Mouse (Mus musculus) hindbrain, embryonic 13.5 days (tissue): ENCODE measurements around the gene Olfr331. TPM values are rescaled to one million over a fixed set of nuclear protein-coding genes. Genes with fewer than 3 reads are reported as not detected.
"Not testable (repeated sequence)": the region's sequence is repeated elsewhere in the genome, so short reads cannot be mapped to it uniquely, and the experiment has no call there.

Source experiments
- ATAC-seq: fragments of 200-750 bp; cut with Nextera tagmentation; 2 replicates; pipeline ENCODE4 v1.8.0; 2017; ENCODE audit warnings: moderate TSS enrichment; ENCODE audit not compliant: low FRiP score
- H3K27ac ChIP-seq: fragments of 300-500 bp; sonication (generic); 2 replicates; pipeline ENCODE4 v1.5.1; 2015; ENCODE audit warnings: inconsistent platforms, mild to moderate bottlenecking, moderate library complexity
- H3K27me3 ChIP-seq: fragments of 300-500 bp; sonication (generic); 2 replicates; pipeline ENCODE4 v1.6.1; 2015; ENCODE audit warnings: mild to moderate bottlenecking, inconsistent platforms
- H3K36me3 ChIP-seq: fragments of 300-500 bp; sonication (generic); 2 replicates; pipeline ENCODE4 v1.6.1; 2015; ENCODE audit warnings: mild to moderate bottlenecking, inconsistent platforms
- H3K4me1 ChIP-seq: fragments of 300-500 bp; sonication (generic); replicated peaks from 2 replicates; pipeline ENCODE4 v1.6.1; 2015; ENCODE audit warnings: inconsistent platforms
- H3K4me2 ChIP-seq: fragments of 300-500 bp; sonication (generic); 2 replicates; pipeline ENCODE4 v1.6.1; 2015; ENCODE audit warnings: inconsistent platforms, mild to moderate bottlenecking, moderate library complexity
- H3K4me3 ChIP-seq: fragments of 300-500 bp; sonication (generic); 2 replicates; pipeline ENCODE4 v1.5.1; 2015; ENCODE audit warnings: mild to moderate bottlenecking, inconsistent platforms
- H3K9ac ChIP-seq: fragments of 300-500 bp; sonication (generic); 2 replicates; pipeline ENCODE4 v1.6.1; 2015; ENCODE audit warnings: mild to moderate bottlenecking, inconsistent platforms
- H3K9me3 ChIP-seq: fragments of 300-500 bp; sonication (generic); 2 replicates; pipeline ENCODE4 v1.6.1; 2016; ENCODE audit warnings: inconsistent platforms
- WGBS: fragments of 180-500 bp; shearing (Covaris S2); methylation state at CpG from one replicate; pipeline ENCODE4 v1.1.7; 2015; 5-methylcytosine and 5-hydroxymethylcytosine counted together
- polyA plus RNA-seq: library from polyadenylated mRNA; unstranded; fragments of >200 nt; fragmentation: Nextera tagmentation; extraction: Ambion mirVana; gene quantifications from 2 replicates; pipeline ENCODE4 v1.2.1, GENCODE M21; 2015

Olfr331 gene
- not detected in 2 replicates for polyA plus RNA-seq

DNA sequence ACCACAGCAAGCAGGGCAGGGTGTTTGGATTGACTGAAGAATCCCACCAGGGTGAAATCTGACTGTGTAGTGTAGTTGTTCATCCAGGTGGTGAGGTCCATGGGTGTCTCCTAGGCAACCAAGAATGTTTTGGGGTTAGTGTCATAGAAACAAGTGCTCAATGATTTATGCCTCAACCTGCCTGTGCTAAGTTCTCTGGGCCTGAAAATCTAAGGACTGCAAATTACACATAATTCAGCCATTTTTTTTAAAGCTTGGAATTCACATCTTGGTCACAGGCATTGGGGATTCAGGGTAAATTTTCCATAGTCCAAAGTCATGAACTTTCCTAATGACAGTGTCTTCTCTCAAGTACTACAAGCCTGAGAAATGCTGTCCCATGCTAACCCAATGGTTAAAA is at the start of gene Olfr331:
Gene Olfr331, minus strand, starts transcription at position 101 of the 400 bp plus-strand sequence.
- ATAC-seq, H3K9me3 ChIP-seq, H3K9ac ChIP-seq, H3K4me1 ChIP-seq, H3K4me2 ChIP-seq, H3K36me3 ChIP-seq, H3K27ac ChIP-seq, H3K4me3 ChIP-seq, H3K27me3 ChIP-seq: not testable (repeated sequence)

DNA sequence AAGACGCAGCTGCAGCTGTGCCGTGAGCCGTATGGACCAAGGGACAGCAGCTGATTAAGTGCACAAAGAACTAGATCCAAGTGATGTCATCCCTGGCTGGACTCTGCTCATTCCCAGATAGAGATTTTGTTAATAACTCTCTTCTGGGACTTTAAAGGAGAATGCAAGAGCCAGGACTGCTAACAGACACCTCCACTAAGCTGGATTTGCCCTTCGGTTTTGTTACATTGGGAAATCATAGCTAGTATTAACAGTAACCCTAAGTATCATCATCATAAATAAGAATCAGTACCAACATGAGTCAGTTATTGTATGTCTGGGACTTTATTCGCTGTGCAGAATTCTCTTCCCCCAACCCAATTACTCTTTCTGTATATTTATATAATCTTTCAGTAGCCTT is 44.0 kb upstream of the Olfr331 start, which contains the start of gene Olfr329-ps:
Gene Olfr329-ps, minus strand, starts transcription at position 101 of the 400 bp plus-strand sequence.
- Histone ChIP-seq H3K4me2 (no peak within 1 kb of the TSS), H3K27ac (no peak within 1 kb of the TSS), H3K9ac (no peak within 1 kb of the TSS), H3K9me3 (no peaks in the 10 kb centered on the region), H3K4me1 (no peaks in the 10 kb centered on the region), H3K36me3 (no peaks in the 10 kb centered on the region), H3K4me3 (no peak within 1 kb of the TSS), H3K27me3 (no peaks in the 10 kb centered on the region)
- WGBS: 89% methylated on average over 5 of the region's 5 CpGs
- no peak for ATAC-seq

DNA sequence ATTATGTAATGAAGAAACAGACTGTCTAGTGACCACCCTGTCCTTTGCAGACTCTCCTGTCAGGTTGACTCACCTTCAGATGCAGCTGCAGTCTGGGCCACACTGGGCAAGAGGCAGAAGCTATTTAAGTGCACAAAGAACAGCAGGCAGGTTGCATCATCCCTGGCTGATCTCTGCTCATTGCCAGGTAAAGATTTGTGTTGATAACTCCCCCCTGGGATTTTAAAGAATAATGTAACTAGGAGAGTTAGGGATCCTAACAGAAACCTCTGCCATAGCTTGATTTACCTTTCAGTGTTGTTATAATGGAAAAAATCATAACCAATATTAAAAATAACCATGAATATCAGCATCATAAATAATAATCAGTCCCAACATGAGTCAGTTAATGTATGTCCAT is 32.4 kb upstream of the Olfr331 start, which contains the start of gene Olfr330:
Gene Olfr330, minus strand, starts transcription at position 101 of the 400 bp plus-strand sequence.
- not testable (repeated sequence) for H3K27ac ChIP-seq

DNA sequence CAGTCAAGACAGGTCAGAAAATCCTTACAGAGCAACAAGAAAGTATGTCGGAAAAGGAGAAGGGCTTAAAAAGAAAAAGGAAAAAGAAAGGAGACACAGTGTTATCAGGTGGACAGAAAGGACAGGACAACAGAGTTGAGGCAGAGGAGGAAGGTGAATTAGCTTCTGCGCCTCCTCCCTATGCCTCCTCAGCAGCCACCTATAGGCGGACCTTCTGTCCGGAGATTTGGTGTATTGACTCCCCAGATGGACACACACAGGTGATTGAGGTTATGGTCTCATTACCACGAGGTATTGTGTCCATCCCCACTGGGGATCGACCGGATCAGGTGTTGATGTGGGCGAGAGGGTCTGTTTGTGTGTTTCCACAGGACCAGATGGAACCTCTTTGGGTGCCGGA is 17.4 kb upstream of the Olfr331 start:
- not testable (repeated sequence) for H3K27me3 ChIP-seq, H3K9me3 ChIP-seq, H3K4me1 ChIP-seq, H3K9ac ChIP-seq, H3K4me2 ChIP-seq, ATAC-seq, H3K27ac ChIP-seq, H3K4me3 ChIP-seq, H3K36me3 ChIP-seq
- 94% methylated on average over 7 of the region's 9 CpGs for WGBS

More for the DNA sequence above, 32.4 kb upstream of the Olfr331 start, which contains the start of gene Olfr330:
- H3K36me3 ChIP-seq, H3K27me3 ChIP-seq, ATAC-seq, H3K4me2 ChIP-seq, H3K4me3 ChIP-seq, H3K9me3 ChIP-seq, H3K4me1 ChIP-seq, H3K9ac ChIP-seq: not testable (repeated sequence)

DNA sequence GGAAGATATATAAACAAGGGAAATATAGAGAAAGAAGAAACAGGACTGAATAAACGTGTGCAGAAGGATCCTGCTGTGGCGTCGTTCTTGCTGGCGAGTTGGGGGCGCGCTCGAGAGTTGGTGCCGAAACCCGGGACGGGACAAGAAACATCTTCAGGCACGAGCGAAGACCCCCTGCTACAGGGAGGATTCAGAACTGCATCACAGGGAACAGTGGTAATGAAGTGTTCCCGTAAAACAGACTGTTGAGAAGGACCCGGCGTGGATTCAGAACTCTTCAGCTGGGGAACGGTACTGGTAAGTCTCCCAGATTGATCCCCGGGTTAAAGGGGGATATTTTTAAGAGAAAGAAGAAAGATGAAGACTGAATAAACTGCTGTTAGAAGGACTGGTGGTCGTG is 16.5 kb upstream of the Olfr331 start:
- H3K36me3 ChIP-seq, H3K4me1 ChIP-seq, H3K9me3 ChIP-seq, ATAC-seq, H3K27me3 ChIP-seq, H3K9ac ChIP-seq, H3K4me3 ChIP-seq, H3K27ac ChIP-seq, H3K4me2 ChIP-seq: not testable (repeated sequence)
- 91% methylated on average over 18 of the region's 18 CpGs for WGBS

DNA sequence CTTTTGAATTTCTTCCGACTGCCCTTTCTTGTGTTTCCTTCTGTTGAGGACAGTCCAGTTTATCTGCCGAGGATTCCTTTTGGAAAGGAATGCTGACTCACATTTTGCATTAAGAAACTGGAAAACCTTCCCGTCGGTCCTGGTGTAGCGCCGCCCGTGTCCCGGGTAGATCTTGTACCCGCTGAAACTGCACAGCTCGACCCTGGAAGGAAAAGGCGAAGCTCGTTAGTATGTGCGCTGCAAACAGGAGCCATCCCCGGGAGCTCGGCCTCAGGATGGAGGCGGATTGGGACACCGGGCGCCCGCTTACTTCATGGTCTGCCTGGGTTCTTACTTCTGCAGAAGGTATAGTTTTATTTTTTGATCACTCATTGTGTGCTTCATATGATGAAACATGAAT is 6.7 kb upstream of the Olfr331 start:
- not testable (repeated sequence) for H3K9ac ChIP-seq, H3K9me3 ChIP-seq, H3K27me3 ChIP-seq, H3K4me1 ChIP-seq, H3K4me3 ChIP-seq, H3K4me2 ChIP-seq, ATAC-seq, H3K36me3 ChIP-seq, H3K27ac ChIP-seq
- 88% methylated on average over 19 of the region's 19 CpGs for WGBS

DNA sequence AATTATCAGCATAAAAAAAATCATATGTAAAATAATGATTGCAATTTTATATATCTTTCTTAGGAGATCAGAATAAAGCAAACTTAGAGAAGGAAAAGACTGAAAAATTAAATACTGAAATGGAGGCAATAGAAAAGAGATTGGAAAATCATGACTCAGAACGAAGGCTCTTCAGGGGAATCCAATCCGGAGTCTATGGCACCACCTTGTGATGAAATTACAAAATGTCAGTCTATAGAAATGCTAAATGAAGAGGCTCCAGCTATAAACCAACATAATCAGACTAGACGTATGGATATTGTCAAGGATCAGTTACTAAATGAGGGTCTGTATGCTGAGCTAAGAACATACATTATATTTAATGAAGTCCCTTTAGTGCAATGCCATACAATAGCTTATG is 3.1 kb downstream of the Olfr331 start:
- Histone ChIP-seq H3K4me1 (no peaks in the 10 kb centered on the region), H3K4me3 (no peak overlapping the region), H3K9ac (no peak overlapping the region), H3K27ac (no peak overlapping the region), H3K27me3 (no peaks in the 10 kb centered on the region), H3K9me3 (no peaks in the 10 kb centered on the region), H3K36me3 (no peaks in the 10 kb centered on the region), H3K4me2 (no peak overlapping the region)
- 60% methylated on average over 3 of the region's 3 CpGs for WGBS
- ATAC-seq: no peak

DNA sequence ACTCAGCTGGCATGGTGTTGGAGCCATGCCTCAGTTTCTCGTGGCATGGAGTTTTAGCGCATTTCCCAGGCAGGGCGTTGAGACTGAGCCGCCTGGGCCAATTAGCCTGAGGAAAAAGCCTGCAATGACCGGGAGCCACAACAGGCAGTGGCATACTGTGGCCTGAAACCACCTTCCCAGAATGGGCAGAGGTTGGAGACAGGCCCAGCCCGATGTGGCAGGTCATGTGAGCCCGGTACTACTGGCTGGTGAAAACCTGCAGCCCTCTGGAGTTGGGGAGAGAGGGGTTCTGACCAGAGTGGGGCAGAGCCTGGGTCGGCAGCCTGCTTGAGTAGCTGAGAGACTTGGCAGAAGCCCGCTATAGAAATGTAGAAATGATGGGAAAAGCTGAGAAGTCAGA is 3.6 kb downstream of the Olfr331 start:
- Histone ChIP-seq H3K4me1 (no peaks in the 10 kb centered on the region), H3K36me3 (no peaks in the 10 kb centered on the region), H3K27me3 (no peaks in the 10 kb centered on the region), H3K4me2 (no peak overlapping the region), H3K4me3 (no peak overlapping the region), H3K9ac (no peak overlapping the region), H3K9me3 (no peaks in the 10 kb centered on the region), H3K27ac (no peak overlapping the region)
- ATAC-seq: no peak
- WGBS: 87% methylated on average over 9 of the region's 9 CpGs

DNA sequence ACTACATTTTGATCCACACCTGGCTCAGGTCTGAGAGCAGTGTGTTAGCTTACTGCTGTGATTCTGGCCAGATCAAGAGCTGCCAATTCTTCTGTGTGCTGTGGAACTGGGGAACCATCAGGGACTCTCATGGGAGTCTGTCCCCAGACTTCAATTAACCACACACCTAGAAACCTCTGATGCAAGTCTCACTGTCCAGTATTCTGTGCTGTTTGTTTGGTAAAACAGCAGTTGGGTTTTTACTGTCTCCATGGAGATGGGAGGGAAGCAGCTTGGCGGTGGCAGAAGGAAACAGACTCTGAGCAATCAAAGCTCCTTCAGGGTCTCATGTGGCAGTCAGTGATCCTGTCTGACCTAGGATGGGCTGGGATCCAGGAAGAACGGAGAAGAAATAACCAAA is 9.9 kb downstream of the Olfr331 start, which contains the start of gene Olfr332:
Gene Olfr332, minus strand, starts transcription at position 101 of the 400 bp plus-strand sequence.
- Histone ChIP-seq H3K27ac (no peak within 1 kb of the TSS), H3K9ac (no peak within 1 kb of the TSS), H3K27me3 (no peaks in the 10 kb centered on the region), H3K4me2 (no peak within 1 kb of the TSS), H3K9me3 (no peaks in the 10 kb centered on the region), H3K4me1 (no peaks in the 10 kb centered on the region), H3K4me3 (no peak within 1 kb of the TSS), H3K36me3 (no peaks in the 10 kb centered on the region)
- no peak for ATAC-seq
- 79% methylated on average over 2 of the region's 2 CpGs for WGBS

DNA sequence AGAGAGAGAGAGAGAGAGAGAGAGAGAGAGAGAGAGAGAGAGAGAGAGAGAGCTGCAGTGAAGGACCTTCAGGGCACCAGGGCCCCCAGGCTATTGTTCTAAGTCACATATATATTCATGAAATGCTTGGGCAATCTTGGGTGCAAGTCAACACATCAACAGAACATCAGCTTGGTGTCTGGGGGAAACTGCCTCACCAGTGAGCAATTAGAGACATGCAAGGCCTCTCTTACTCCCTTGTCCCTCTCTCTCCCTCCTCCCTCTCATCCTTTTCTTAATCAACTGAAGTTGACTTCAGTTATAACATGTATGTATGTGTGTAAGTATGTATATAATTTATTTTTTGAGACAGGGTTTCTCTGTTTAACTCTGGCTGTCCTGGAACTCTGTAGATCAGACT is 40.2 kb downstream of the Olfr331 start, which contains the start of gene Olfr30:
Gene Olfr30, minus strand, starts transcription at position 101 of the 400 bp plus-strand sequence.
- no peaks in the 10 kb centered on the region for H3K9me3 ChIP-seq
- no peak within 1 kb of the TSS for H3K27ac ChIP-seq
- no peaks in the 10 kb centered on the region for H3K4me1 ChIP-seq
- no peaks in the 10 kb centered on the region for H3K27me3 ChIP-seq
- no peak for ATAC-seq
- H3K9ac ChIP-seq: no peak within 1 kb of the TSS
- H3K4me3 ChIP-seq: no peak within 1 kb of the TSS
- no peaks in the 10 kb centered on the region for H3K36me3 ChIP-seq
- H3K4me2 ChIP-seq: no peak within 1 kb of the TSS

DNA sequence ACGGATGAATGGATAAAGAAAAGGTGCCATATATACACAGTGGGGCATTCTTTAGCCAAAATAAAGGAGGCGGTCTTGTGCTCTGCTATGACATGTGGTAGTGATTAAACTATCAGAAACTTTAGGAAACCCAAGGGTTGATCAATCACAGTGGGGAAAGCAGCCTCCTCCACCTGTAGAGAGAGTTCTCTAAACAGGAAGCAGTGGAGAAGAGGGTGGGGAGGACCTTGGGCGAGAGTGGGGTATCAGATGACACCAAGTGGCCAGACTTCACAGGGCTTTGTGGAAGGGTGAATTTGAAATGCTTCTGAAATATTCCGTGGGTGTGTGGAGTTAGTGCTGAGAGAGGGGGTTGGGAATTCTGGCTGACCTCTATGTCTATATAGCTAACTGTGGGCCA is 48.8 kb downstream of the Olfr331 start:
- H3K4me3 ChIP-seq: no peak overlapping the region
- ATAC-seq: no peak
- H3K27me3 ChIP-seq: no peaks in the 10 kb centered on the region
- 66% methylated on average over 4 of the region's 4 CpGs for WGBS
- no peaks in the 10 kb centered on the region for H3K4me1 ChIP-seq
- H3K4me2 ChIP-seq: no peak overlapping the region
- H3K36me3 ChIP-seq: no peaks in the 10 kb centered on the region
- H3K9ac ChIP-seq: no peak overlapping the region
- H3K27ac ChIP-seq: no peak overlapping the region
- peaks cover 8% of the 10 kb centered on the region; the same call in 1 of the 2 replicates for H3K9me3 ChIP-seq

DNA sequence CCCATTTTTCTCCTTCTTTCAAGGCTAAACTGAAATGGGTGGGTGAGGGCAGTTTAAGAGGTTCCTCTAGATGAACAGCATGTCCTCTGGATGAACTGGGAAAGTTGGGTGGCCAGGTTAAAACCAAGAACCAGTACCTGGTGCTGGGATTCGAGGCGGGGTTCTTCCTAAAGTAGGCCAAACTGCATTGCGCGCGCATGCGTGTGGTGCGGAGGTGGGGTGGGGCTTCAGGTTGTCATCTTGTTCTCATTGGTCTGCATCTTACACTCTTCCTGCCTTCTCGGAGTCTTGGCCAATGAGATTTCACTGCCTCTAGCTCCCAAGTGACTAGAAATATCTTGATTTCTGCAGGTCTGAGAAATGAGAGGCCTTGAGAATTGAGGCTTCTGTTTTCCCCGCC is 49.6 kb downstream of the Olfr331 start, which contains the start of gene Lypd9:
Gene Lypd9, minus strand, starts transcription at position 165 of the 400 bp plus-strand sequence.
- ATAC-seq: no peak
- no peak within 1 kb of the TSS for H3K4me3 ChIP-seq
- no peaks in the 10 kb centered on the region for H3K27me3 ChIP-seq
- H3K36me3 ChIP-seq: no peaks in the 10 kb centered on the region
- WGBS: 97% methylated on average over 9 of the region's 9 CpGs
- peaks cover 16% of the 10 kb centered on the region; the same call in 1 of the 2 replicates for H3K9me3 ChIP-seq
- H3K4me1 ChIP-seq: no peaks in the 10 kb centered on the region
- no peak within 1 kb of the TSS for H3K27ac ChIP-seq
- H3K9ac ChIP-seq: no peak within 1 kb of the TSS
- no peak within 1 kb of the TSS for H3K4me2 ChIP-seq
